Mouse (Mus musculus) MEL (cell line): Measurements from ENCODE around the gene Idi1. TPM values are rescaled to one million over a fixed set of nuclear protein-coding genes. Genes with fewer than 3 reads are reported as not detected.
A peak's percentile ranks its signal among the peaks of the same experiment; 100 is the strongest.

Source experiments
- DNase-seq: peaks from one replicate; pipeline ENCODE4 v3.0.0; 2011; ENCODE audit warnings: low read depth, low spot score
- H3K27ac ChIP-seq: 2 replicates; pipeline ENCODE4 v1.5.1; 2012; ENCODE audit warnings: low read depth, mild to moderate bottlenecking, control low read depth, low read length, moderate library complexity; ENCODE audit not compliant: control insufficient read depth
- H3K27me3 ChIP-seq, 2 experiments: fragments of 150-350 bp in 1 of 2; sonication (generic) in 1 of 2; 2 replicates each; pipeline ENCODE4 v1.6.1; 2012; ENCODE audit warnings: low read length in 2 of 2, mild to moderate bottlenecking in 2 of 2, improper control_type of control experiment in 1 of 2, moderate library complexity in 1 of 2; ENCODE audit not compliant: insufficient read depth in 2 of 2, control insufficient read depth in 1 of 2
- H3K36me3 ChIP-seq, 2 experiments: 2 replicates each; pipeline ENCODE4 v1.6.1; 2012 to 2014; ENCODE audit warnings: low read length in 2 of 2, improper control_type of control experiment in 1 of 2, inconsistent platforms in 1 of 2, mild to moderate bottlenecking in 1 of 2; ENCODE audit not compliant: insufficient read depth in 2 of 2, control insufficient read depth in 1 of 2
- H3K4me1 ChIP-seq, 2 experiments: fragments of 150-350 bp in 1 of 2; sonication (generic) in 1 of 2; 2 replicates each; pipeline ENCODE4 v1.6.1; 2012; ENCODE audit warnings: low read length in 2 of 2, improper control_type of control experiment in 1 of 2, mild to moderate bottlenecking in 1 of 2; ENCODE audit not compliant: insufficient read depth in 2 of 2, control insufficient read depth in 1 of 2
- H3K4me3 ChIP-seq, 2 experiments: fragments of 150-350 bp in 1 of 2; sonication (generic) in 1 of 2; 2 replicates each; pipeline ENCODE4 v1.5.1; 2012; ENCODE audit warnings: low read depth in 2 of 2, low read length in 2 of 2, mild to moderate bottlenecking in 2 of 2, moderate library complexity in 2 of 2, control low read depth in 1 of 2, improper control_type of control experiment in 1 of 2; ENCODE audit not compliant: control insufficient read depth in 1 of 2, insufficient read depth in 1 of 2
- H3K79me2 ChIP-seq: 2 replicates; pipeline ENCODE4 v1.6.1; 2012; ENCODE audit warnings: mild to moderate bottlenecking, low read length, moderate library complexity; ENCODE audit not compliant: control insufficient read depth, poor library complexity, insufficient read depth
- H3K9ac ChIP-seq: 2 replicates; pipeline ENCODE4 v1.6.1; 2012; ENCODE audit warnings: low read depth, mild to moderate bottlenecking, control low read depth, low read length, moderate library complexity; ENCODE audit not compliant: control insufficient read depth, poor library complexity, severe bottlenecking
- H3K9me3 ChIP-seq: fragments of 150-350 bp; sonication (generic); replicated peaks from 2 replicates; pipeline ENCODE4 v1.6.1; 2012; ENCODE audit warnings: mild to moderate bottlenecking, low read length, improper control_type of control experiment, moderate library complexity; ENCODE audit not compliant: insufficient read depth
- CHD1 ChIP-seq: IDR thresholded peaks from 2 replicates; pipeline ENCODE4 v1.6.1; 2012; ENCODE audit warnings: low read depth, mild to moderate bottlenecking, inconsistent platforms, low read length, improper control_type of control experiment
- EP300 ChIP-seq, 2 experiments: IDR thresholded peaks; 2 replicates each; pipeline ENCODE4 v1.6.1; 2011; ENCODE audit warnings: improper control_type of control experiment in 2 of 2, low read length in 2 of 2, low read depth in 1 of 2, mild to moderate bottlenecking in 1 of 2
- ETS1 ChIP-seq: IDR thresholded peaks from 2 replicates; pipeline ENCODE4 v1.6.1; 2012; ENCODE audit warnings: low read depth, mild to moderate bottlenecking, inconsistent platforms, low read length, improper control_type of control experiment, moderate library complexity
- GABPA ChIP-seq: IDR thresholded peaks from 2 replicates; pipeline ENCODE4 v1.6.1; 2012; ENCODE audit warnings: low read depth, mild to moderate bottlenecking, inconsistent platforms, low read length, improper control_type of control experiment, moderate library complexity
- GATA1 ChIP-seq: IDR thresholded peaks from 2 replicates; pipeline ENCODE4 v1.6.1; 2011; ENCODE audit warnings: low read depth, low read length, improper control_type of control experiment
- HCFC1 ChIP-seq: IDR thresholded peaks from 2 replicates; pipeline ENCODE4 v1.6.1; 2012; ENCODE audit warnings: low read depth, mild to moderate bottlenecking, inconsistent platforms, low read length, improper control_type of control experiment, moderate library complexity
- MAX ChIP-seq: IDR thresholded peaks from 2 replicates; pipeline ENCODE4 v1.6.1; 2011; ENCODE audit warnings: low read length, improper control_type of control experiment
- MAZ ChIP-seq: IDR thresholded peaks from 2 replicates; pipeline ENCODE4 v1.6.1; 2012; ENCODE audit warnings: low read depth, mild to moderate bottlenecking, inconsistent platforms, low read length, improper control_type of control experiment
- MEF2A ChIP-seq: IDR thresholded peaks from 2 replicates; pipeline ENCODE4 v1.6.1; 2014; ENCODE audit warnings: low read depth, mild to moderate bottlenecking, inconsistent platforms, low read length, improper control_type of control experiment; ENCODE audit not compliant: poor library complexity, insufficient replicate concordance, severe bottlenecking; ENCODE audit errors: extremely low read depth
- NRF1 ChIP-seq: IDR thresholded peaks from 2 replicates; pipeline ENCODE4 v1.6.1; 2014; ENCODE audit warnings: low read depth, mild to moderate bottlenecking, inconsistent platforms, low read length, improper control_type of control experiment, moderate library complexity; ENCODE audit not compliant: poor library complexity, insufficient read depth, severe bottlenecking
- POLR2AphosphoS2 ChIP-seq: IDR thresholded peaks from 2 replicates; pipeline ENCODE4 v1.6.1; 2011; ENCODE audit warnings: low read length, improper control_type of control experiment
- POLR2AphosphoS5 ChIP-seq: IDR thresholded peaks from 2 replicates; pipeline ENCODE4 v1.6.1; 2012; ENCODE audit warnings: low read depth, borderline replicate concordance, mild to moderate bottlenecking, inconsistent platforms, low read length, moderate library complexity, mixed read lengths
- RCOR1 ChIP-seq: IDR thresholded peaks from 2 replicates; pipeline ENCODE4 v1.6.1; 2012; ENCODE audit warnings: low read depth, mild to moderate bottlenecking, inconsistent platforms, low read length, improper control_type of control experiment
- SIN3A ChIP-seq: IDR thresholded peaks from 2 replicates; pipeline ENCODE4 v1.6.1; 2012; ENCODE audit warnings: low read length, improper control_type of control experiment, inconsistent platforms
- SMC3 ChIP-seq: IDR thresholded peaks from 2 replicates; pipeline ENCODE4 v1.6.1; 2011; ENCODE audit warnings: low read depth, low read length, improper control_type of control experiment
- TAL1 ChIP-seq: IDR thresholded peaks from 2 replicates; pipeline ENCODE4 v1.6.1; 2012; ENCODE audit warnings: mild to moderate bottlenecking, inconsistent platforms, low read length, moderate library complexity, mixed read lengths
- TBP ChIP-seq: IDR thresholded peaks from 2 replicates; pipeline ENCODE4 v1.8.0; 2011; ENCODE audit warnings: low read depth, low read length, improper control_type of control experiment
- TCF12 ChIP-seq: IDR thresholded peaks from 2 replicates; pipeline ENCODE4 v1.6.1; 2014; ENCODE audit warnings: low read depth, mild to moderate bottlenecking, inconsistent platforms, low read length, improper control_type of control experiment, moderate library complexity
- USF2 ChIP-seq, 2 experiments: IDR thresholded peaks; 2 replicates each; pipeline ENCODE4 v1.6.1; 2011 to 2012; ENCODE audit warnings: improper control_type of control experiment in 2 of 2, low read length in 2 of 2, borderline replicate concordance in 1 of 2, inconsistent platforms in 1 of 2, low read depth in 1 of 2, mild to moderate bottlenecking in 1 of 2; ENCODE audit not compliant: insufficient read depth in 1 of 2
- ZKSCAN1 ChIP-seq: IDR thresholded peaks from 2 replicates; pipeline ENCODE4 v1.6.1; 2012; ENCODE audit warnings: low read depth, mild to moderate bottlenecking, inconsistent platforms, low read length, improper control_type of control experiment, moderate library complexity
- ZMIZ1 ChIP-seq: IDR thresholded peaks from 2 replicates; pipeline ENCODE4 v1.6.1; 2012; ENCODE audit warnings: low read depth, mild to moderate bottlenecking, inconsistent platforms, low read length, improper control_type of control experiment, moderate library complexity
- ZNF384 ChIP-seq: IDR thresholded peaks from 2 replicates; pipeline ENCODE4 v1.6.1; 2012; ENCODE audit warnings: low read depth, mild to moderate bottlenecking, inconsistent platforms, low read length, improper control_type of control experiment
- polyA plus RNA-seq, 2 experiments: library from polyadenylated mRNA; stranded (reverse) in 1 of 2; unstranded in 1 of 2; fragments of >175 nt in 1 of 2; fragments of >200 nt in 1 of 2; gene quantifications; 2 replicates each; pipeline versions ENCODE4 v1.2.1 to v1.2.4; 2012; ENCODE audit warnings: low replicate concordance in 2 of 2, low read depth in 1 of 2; ENCODE audit not compliant: insufficient read length in 2 of 2, insufficient read depth in 1 of 2, missing spikeins in 1 of 2
- total RNA-seq: library from RNA; depleted of rRNA; stranded (reverse); fragments of 300-350 nt; gene quantifications from 2 replicates; pipeline ENCODE4 v1.2.3, GENCODE M21; 2012

The Idi1 gene
- total and polyA plus RNA-seq, 3 experiments = 22.1 to 22.5 TPM; not detected in 1

- TF ChIP-seq SMC3 (peak; percentile 42), ZKSCAN1 (no peak), SIN3A (no peak), POLR2AphosphoS5 (no peak), NRF1 (no peak)
- TF ChIP-seq, all 39 proteins: peak for 3
Measured at GRCm38 (mm10) chr13:8847702-8848101, 37.6 kb upstream of the Idi1 start (continued).

- TF ChIP-seq TBP (no peak), SIN3A (peak; percentile 33; the same call in 1 of the 2 replicates), MEF2A (no peak), ETS1 (peak; percentile 81), MAX (no peak), RCOR1 (peak; percentile 75), HCFC1 (no peak), GABPA (no peak), POLR2AphosphoS2 (no peak), ZNF384 (no peak), ZMIZ1 (no peak), GATA1 (peak; percentile 87), CHD1 (no peak), TAL1 (peak; percentile 90), POLR2AphosphoS5 (no peak), EP300 (IDR thresholded peaks at IDR 0.05; ENCODE audit: low read depth in 1 of 2, low read length in 2 of 2) (peak; percentile 85 to 89), TCF12 (peak; percentile 85), MAZ (no peak), USF2 (IDR thresholded peaks at IDR 0.05; ENCODE audit: borderline replicate concordance in 1 of 2, insufficient read depth in 1 of 2, low read depth in 1 of 2, low read length in 2 of 2) (no peak)
- Histone ChIP-seq H3K27ac (no peak overlapping the region), H3K9me3 (no peaks in the 10 kb centered on the region), H3K27me3 (no peaks in the 10 kb centered on the region), H3K9ac (no peak overlapping the region), H3K4me3 (no peak overlapping the region), H3K36me3 (peaks cover 14 to 17% of the 10 kb centered on the region in 2 experiments), H3K4me1 (peaks cover 2 to 7% of the 10 kb centered on the region in 2 experiments; a peak in 3 of 4 replicates), H3K79me2 (no peaks in the 10 kb centered on the region)
- peak; percentile 73 for DNase-seq
Measured at GRCm38 (mm10) chr13:8849311-8849710, 36.0 kb upstream of the Idi1 start.
